Comparison of ENCODE assay signal across 10 mouse cellular contexts in genomic region chr12:57196286-57196607, GRCm38 (mm10). TPM values are rescaled to one million over a fixed set of nuclear protein-coding genes. Genes with fewer than 3 reads are reported as not detected.
DNase-seq lines count a peak whose midpoint lies in the region; ATAC-seq and TF ChIP-seq lines count a peak whose summit lies in the region.
"Had no signal": no experiment of that assay in that cellular context is flagged by ENCODE, and none has a peak within 500 bp of the region (broad histone marks: within the 10 kb centered on the region; RNA-seq: fewer than 3 reads in every experiment).

No protein-coding gene starts in this region.

- H3K9me3 ChIP-seq in heart, embryonic 11.5 days (replicated peaks; ENCODE audit: control insufficient read depth, low read length): no peaks in the 10 kb centered on the region
- H3K9me3 ChIP-seq in E14TG2a.4 (ENCODE audit: low read length): no peaks in the 10 kb centered on the region
- H3K9me3 ChIP-seq in forebrain, embryonic 15.5 days: no peaks in the 10 kb centered on the region
- H3K9me3 ChIP-seq in liver, embryonic 15.5 days (replicated peaks): no peaks in the 10 kb centered on the region

- H3K36me3 ChIP-seq in heart, embryonic 11.5 days (ENCODE audit: control insufficient read depth, insufficient read depth, low read length): no peaks in the 10 kb centered on the region
- H3K36me3 ChIP-seq in E14TG2a.4 (ENCODE audit: insufficient read depth, low read length): no peaks in the 10 kb centered on the region
- no peaks in the 10 kb centered on the region for H3K36me3 ChIP-seq in forebrain, embryonic 15.5 days
- 0 out of 2 replicates have a peak, but pooled peaks cover 2% of the 10 kb centered on the region for H3K36me3 ChIP-seq in liver, embryonic 15.5 days (replicated peaks)

- TF ChIP-seq CTCF in E14TG2a.4 (conservative IDR thresholded peaks at IDR 0.05; ENCODE audit: low read length): no peak

- H3K4me1 ChIP-seq in heart, embryonic 11.5 days (ENCODE audit: control insufficient read depth, insufficient read depth, low read length): no peaks in the 10 kb centered on the region; the same call in 1 of the 2 replicates
- peaks cover 6% of the 10 kb centered on the region for H3K4me1 ChIP-seq in E14TG2a.4 (replicated peaks; ENCODE audit: low read depth, low read length)
- peaks cover 9% of the 10 kb centered on the region for H3K4me1 ChIP-seq in forebrain, embryonic 15.5 days
- peaks cover 39% of the 10 kb centered on the region for H3K4me1 ChIP-seq in liver, embryonic 15.5 days (replicated peaks)

- H3K9ac ChIP-seq in heart, embryonic 11.5 days (ENCODE audit: low read depth, low read length): peak overlapping the region; percentile 70
- H3K9ac ChIP-seq in forebrain, embryonic 15.5 days (replicated peaks): peak overlapping the region; percentile 45; the same call in 1 of the 2 replicates
- peak overlapping the region; percentile 93 for H3K9ac ChIP-seq in liver, embryonic 15.5 days

- peaks cover 10% of the 10 kb centered on the region; the same call in 1 of the 2 replicates for H3K27me3 ChIP-seq in heart, embryonic 11.5 days (ENCODE audit: control insufficient read depth, insufficient read depth, low read length)
- peaks cover 33% of the 10 kb centered on the region for H3K27me3 ChIP-seq in E14TG2a.4 (ENCODE audit: insufficient read depth, low read length)
- 0 out of 2 replicates have a peak, but pooled peaks cover 7% of the 10 kb centered on the region for H3K27me3 ChIP-seq in forebrain, embryonic 15.5 days
- H3K27me3 ChIP-seq in liver, embryonic 15.5 days: no peaks in the 10 kb centered on the region

- peak overlapping the region; percentile 86 for H3K27ac ChIP-seq in heart, embryonic 11.5 days (ENCODE audit: low read depth, low read length)
- no peak overlapping the region for H3K27ac ChIP-seq in forebrain, embryonic 15.5 days (replicated peaks)
- peak overlapping the region; percentile 97 for H3K27ac ChIP-seq in liver, embryonic 15.5 days (replicated peaks)

- no peak for ATAC-seq in heart, embryonic 11.5 days (replicated peaks; ENCODE audit: insufficient number of reproducible peaks, low FRiP score, low TSS enrichment)
- ATAC-seq in forebrain, embryonic 15.5 days (replicated peaks): no peak
- no peak for ATAC-seq in liver, embryonic 15.5 days (ENCODE audit: insufficient read depth)
- ATAC-seq in granulocyte monocyte progenitor cell, adult 5-6 weeks (replicated peaks; ENCODE audit: poor library complexity, severe bottlenecking): no peak
- no peak for ATAC-seq in monocyte, adult 5-6 weeks (replicated peaks; ENCODE audit: insufficient number of reproducible peaks, low FRiP score, low TSS enrichment, poor library complexity, severe bottlenecking)

- DNase-seq in heart, adult 11 months: no peak
- DNase-seq in layer of hippocampus, postnatal 36 days: no peak

- 13% methylated on average over 8 of the region's 8 CpGs for WGBS in heart, embryonic 11.5 days (ENCODE audit: insufficient replicate concordance)
- 11% methylated on average over 8 of the region's 8 CpGs for WGBS in forebrain, embryonic 15.5 days
- 4% methylated on average over 8 of the region's 8 CpGs for WGBS in liver, embryonic 15.5 days (ENCODE audit: insufficient replicate concordance)

- peak overlapping the region; percentile 48 for H3K4me3 ChIP-seq in heart, embryonic 11.5 days (ENCODE audit: low read depth, low read length)
- peak overlapping the region; percentile 78 for H3K4me3 ChIP-seq in E14TG2a.4 (replicated peaks; ENCODE audit: low read length)
- H3K4me3 ChIP-seq in forebrain, embryonic 15.5 days: peak overlapping the region; percentile 47
- H3K4me3 ChIP-seq in liver, embryonic 15.5 days (replicated peaks): peak overlapping the region; percentile 81

- H3K4me2 ChIP-seq in heart, embryonic 11.5 days: peak overlapping the region; percentile 87
- H3K4me2 ChIP-seq in forebrain, embryonic 15.5 days (replicated peaks): peak overlapping the region; percentile 95
- H3K4me2 ChIP-seq in liver, embryonic 15.5 days: peak overlapping the region; percentile 75

RNA-seq across cellular contexts. Expression of gene Slc25a21, which starts 1.0 kb away (rescaled TPM):
- polyA plus RNA-seq in heart, embryonic 11.5 days (2014; fragmentation: Nextera tagmentation; extraction: Ambion mirVana): 4.1 and 6.4 TPM in 2 replicates
- 0.08 TPM in 1 of 2 replicates, not detected in the other for polyA plus RNA-seq in forebrain, embryonic 15.5 days (2015; fragmentation: Nextera tagmentation; extraction: Ambion mirVana)
- 18.8 and 22.7 TPM in 2 replicates for polyA plus RNA-seq in liver, embryonic 15.5 days (2015; fragmentation: Nextera tagmentation; extraction: Ambion mirVana)
- 0.19 TPM in 1 of 2 replicates, not detected in the other for total RNA-seq in granulocyte monocyte progenitor cell, adult 5-6 weeks (2014; fragmentation: Nextera tagmentation)
- total RNA-seq in granulocyte monocyte progenitor cell, adult 5-6 weeks (2017): 0.31 and 0.56 TPM in 2 replicates
- total RNA-seq in monocyte, adult 5-6 weeks (2017): not detected in 3 replicates
- under 1 TPM; 0.35 to 0.91 TPM for total RNA-seq in layer of hippocampus, postnatal 36 days (2021)
- polyA plus RNA-seq: brain, embryonic 14.5 days; large intestine, adult 2 months had no signal

RNA-seq across cellular contexts. Expression of gene Prps1l3, which starts 34.0 kb away (rescaled TPM):
- 47.3 and 50.7 TPM in 2 replicates for polyA plus RNA-seq in heart, embryonic 11.5 days (2014; fragmentation: Nextera tagmentation; extraction: Ambion mirVana)
- 41.8 and 44.1 TPM in 2 replicates for polyA plus RNA-seq in forebrain, embryonic 15.5 days (2015; fragmentation: Nextera tagmentation; extraction: Ambion mirVana)
- polyA plus RNA-seq in liver, embryonic 15.5 days (2015; fragmentation: Nextera tagmentation; extraction: Ambion mirVana): 34.4 and 37.1 TPM in 2 replicates
- total RNA-seq in granulocyte monocyte progenitor cell, adult 5-6 weeks (2014; fragmentation: Nextera tagmentation): 26.6 and 36.6 TPM in 2 replicates
- total RNA-seq in granulocyte monocyte progenitor cell, adult 5-6 weeks (2017): 70.2 and 101 TPM in 2 replicates
- 41.5 to 58.1 TPM (median 45.9 TPM) in 3 replicates for total RNA-seq in monocyte, adult 5-6 weeks (2017)
- total RNA-seq in layer of hippocampus, postnatal 36 days (2021): 10 to 100 TPM; 17.5 to 20.0 TPM

RNA-seq across cellular contexts. Expression of gene Mipol1, which starts 34.0 kb away (rescaled TPM):
- 8.7 and 9.9 TPM in 2 replicates for polyA plus RNA-seq in heart, embryonic 11.5 days (2014; fragmentation: Nextera tagmentation; extraction: Ambion mirVana)
- polyA plus RNA-seq in forebrain, embryonic 15.5 days (2015; fragmentation: Nextera tagmentation; extraction: Ambion mirVana): 6.8 and 7.3 TPM in 2 replicates
- 2.6 and 3.2 TPM in 2 replicates for polyA plus RNA-seq in liver, embryonic 15.5 days (2015; fragmentation: Nextera tagmentation; extraction: Ambion mirVana)
- 3.8 and 5.9 TPM in 2 replicates for total RNA-seq in granulocyte monocyte progenitor cell, adult 5-6 weeks (2014; fragmentation: Nextera tagmentation)
- 5.0 and 8.1 TPM in 2 replicates for total RNA-seq in granulocyte monocyte progenitor cell, adult 5-6 weeks (2017)
- total RNA-seq in monocyte, adult 5-6 weeks (2017): 10.4 to 17.1 TPM (median 13.0 TPM) in 3 replicates
- total RNA-seq in layer of hippocampus, postnatal 36 days (2021): 1 to 10 TPM; 6.2 to 7.9 TPM
